Mouse (Mus musculus) midbrain, postnatal 0 days (tissue): Measurements from ENCODE around the gene Spdya. TPM values are rescaled to one million over a fixed set of nuclear protein-coding genes. Genes with fewer than 3 reads are reported as not detected.
"Not testable (repeated sequence)": the region's sequence is repeated elsewhere in the genome, so short reads cannot be mapped to it uniquely, and the experiment has no call there.

ENCODE experiments used
- ATAC-seq: fragments of 200-750 bp; cut with Nextera tagmentation; 2 replicates; pipeline ENCODE4 v1.8.0; 2017; ENCODE audit warnings: moderate number of reproducible peaks, mild to moderate bottlenecking, moderate TSS enrichment, moderate library complexity; ENCODE audit not compliant: low FRiP score
- DNase-seq: peaks from one replicate; pipeline ENCODE4 v3.0.0-alpha.2; 2015; ENCODE audit warnings: low spot score
- H3K27ac ChIP-seq: fragments of 300-500 bp; sonication (generic); 2 replicates; pipeline ENCODE4 v1.5.1; 2014; ENCODE audit warnings: low read depth, mild to moderate bottlenecking, low read length, mixed read lengths
- H3K27me3 ChIP-seq: fragments of 300-500 bp; sonication (generic); 2 replicates; pipeline ENCODE4 v1.6.1; 2014; ENCODE audit warnings: low read length, control low read depth, mixed read lengths; ENCODE audit not compliant: insufficient read depth
- H3K36me3 ChIP-seq: fragments of 300-500 bp; sonication (generic); 2 replicates; pipeline ENCODE4 v1.6.1; 2014; ENCODE audit warnings: low read length, control low read depth, mixed read lengths; ENCODE audit not compliant: insufficient read depth
- H3K4me1 ChIP-seq: fragments of 300-500 bp; sonication (generic); 2 replicates; pipeline ENCODE4 v1.6.1; 2014; ENCODE audit warnings: mild to moderate bottlenecking, control low read depth, antibody characterized with exemption, low read length, mixed read lengths; ENCODE audit not compliant: insufficient read depth
- H3K4me2 ChIP-seq: fragments of 300-500 bp; sonication (generic); 2 replicates; pipeline ENCODE4 v1.6.1; 2014; ENCODE audit warnings: low read depth, mild to moderate bottlenecking, low read length, mixed read lengths; ENCODE audit not compliant: poor library complexity, severe bottlenecking
- H3K4me3 ChIP-seq: fragments of 300-500 bp; sonication (generic); 2 replicates; pipeline ENCODE4 v1.5.1; 2014; ENCODE audit warnings: low read depth, mild to moderate bottlenecking, low read length, moderate library complexity
- H3K9ac ChIP-seq: fragments of 300-500 bp; sonication (generic); replicated peaks from 2 replicates; pipeline ENCODE4 v1.6.1; 2014; ENCODE audit warnings: mild to moderate bottlenecking, low read length, moderate library complexity, mixed read lengths; ENCODE audit not compliant: poor library complexity, severe bottlenecking
- H3K9me3 ChIP-seq: fragments of 300-500 bp; sonication (generic); 2 replicates; pipeline ENCODE4 v1.6.1; 2016; ENCODE audit warnings: low read length, control low read depth
- CTCF ChIP-seq: IDR thresholded peaks from 2 replicates; pipeline ENCODE4 v1.5.1; 2016; ENCODE audit warnings: antibody characterized with exemption, mild to moderate bottlenecking
- WGBS: fragments of 180-500 bp; shearing (Covaris S2); extraction: QIAGEN DNeasy Blood & Tissue Kit; methylation state at CpG from one replicate; pipeline ENCODE4 v1.1.7; 2014; 5-methylcytosine and 5-hydroxymethylcytosine counted together
- polyA plus RNA-seq: library from polyadenylated mRNA; unstranded; fragments of >200 nt; fragmentation: Nextera tagmentation; extraction: Ambion mirVana; gene quantifications from 2 replicates; pipeline ENCODE4 v1.2.1, GENCODE M21; 2015
- total RNA-seq: library from RNA; depleted of rRNA; stranded (reverse); fragments of >200 nt; gene quantifications from 2 replicates; pipeline ENCODE4 v1.2.3, GENCODE M21; 2014; rRNA removed

The Spdya gene
- total and polyA plus RNA-seq, 2 experiments from 2014 or later = 0.71 to 2.5 TPM

DNA sequence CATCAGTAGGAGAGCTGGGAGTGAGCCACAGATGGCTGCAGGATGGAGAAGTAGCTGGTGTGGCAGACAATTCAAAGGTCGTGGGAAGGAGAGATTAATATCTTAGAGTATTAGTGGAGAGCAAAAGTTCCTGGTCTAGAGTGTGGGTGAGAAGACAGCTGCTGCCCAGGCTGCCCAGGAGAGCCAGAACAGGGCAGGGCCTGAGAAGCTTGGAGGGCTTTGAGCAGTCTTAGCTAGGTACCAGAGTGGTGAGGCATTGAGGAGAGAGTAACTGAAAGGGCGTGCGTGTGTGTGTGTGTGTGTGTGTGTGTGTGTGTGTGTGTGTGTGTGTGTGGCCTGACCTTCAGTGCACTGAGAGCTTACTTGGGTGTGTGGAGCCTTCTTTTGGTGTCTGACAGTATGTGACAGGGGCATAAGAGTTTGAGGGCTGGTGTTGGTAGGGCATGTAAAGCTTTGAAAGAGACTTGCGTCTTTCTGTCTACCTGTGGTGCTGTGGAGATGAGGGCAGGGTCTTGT lies 85.9 kb downstream of the Spdya start:
- Histone ChIP-seq H3K27ac (no peak overlapping the region), H3K27me3 (no peaks in the 10 kb centered on the region), H3K9ac (no peak overlapping the region), H3K9me3 (no peaks in the 10 kb centered on the region), H3K4me2 (no peak overlapping the region), H3K4me3 (no peak overlapping the region), H3K4me1 (no peaks in the 10 kb centered on the region), H3K36me3 (peaks cover 66% of the 10 kb centered on the region)
- ATAC-seq (no peak), DNase-seq (no peak)
- no peak for TF ChIP-seq CTCF
- WGBS = 94% methylated on average over 4 of the region's 4 CpGs

DNA sequence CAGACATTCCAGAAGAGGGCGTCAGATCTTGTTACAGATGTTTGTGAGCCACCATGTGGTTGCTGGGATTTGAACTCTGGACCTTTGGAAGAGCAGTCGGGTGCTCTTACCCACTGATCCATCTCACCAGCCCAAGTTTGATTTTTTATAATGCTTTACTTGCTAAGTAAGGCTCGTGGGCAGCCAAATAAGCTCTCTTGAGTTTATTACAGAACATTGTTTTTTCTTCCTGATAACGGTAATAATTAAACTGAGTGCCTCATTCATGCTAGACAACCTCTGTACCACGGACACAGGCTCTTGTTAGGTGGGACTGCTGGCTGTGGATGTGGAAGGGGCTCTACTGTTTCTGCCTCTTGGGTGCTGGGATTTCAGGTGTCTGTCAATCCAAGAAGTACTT lies 87.2 kb downstream of the Spdya start:
- not testable (repeated sequence) for H3K4me1 ChIP-seq, ATAC-seq, H3K27ac ChIP-seq, H3K27me3 ChIP-seq, H3K4me2 ChIP-seq, H3K9me3 ChIP-seq, DNase-seq, H3K4me3 ChIP-seq, H3K9ac ChIP-seq
- WGBS = 90% methylated on average over 5 of the region's 5 CpGs
- H3K36me3 ChIP-seq = peaks cover 59% of the 10 kb centered on the region

Other genes with a start within 250 kb of the Spdya start
- gene Emilin2, start 240.1 kb upstream of the Spdya start, total RNA-seq = 1.9 and 3.7 TPM in 2 replicates
- 0.93 and 2.2 TPM in 2 replicates for gene Emilin2, start 240.1 kb upstream of the Spdya start, polyA plus RNA-seq
- 9.1 and 40.7 TPM in 2 replicates for gene Gm4707, start 92.1 kb upstream of the Spdya start, total RNA-seq
- 1.2 and 2.4 TPM in 2 replicates for gene Gm4707, start 92.1 kb upstream of the Spdya start, polyA plus RNA-seq
- 40.2 and 58.7 TPM in 2 replicates for gene Smchd1, start 76.7 kb upstream of the Spdya start, total RNA-seq
- 30.2 and 33.4 TPM in 2 replicates for gene Smchd1, start 76.7 kb upstream of the Spdya start, polyA plus RNA-seq
- 0.44 and 0.80 TPM in 2 replicates for gene Ndc80, start 25.2 kb upstream of the Spdya start, total RNA-seq
- 2.8 and 3.3 TPM in 2 replicates for gene Ndc80, start 25.2 kb upstream of the Spdya start, polyA plus RNA-seq
- 50.9 and 87.3 TPM in 2 replicates for gene Wdr43, start 63.8 kb downstream of the Spdya start, total RNA-seq
- 34.3 and 36.5 TPM in 2 replicates for gene Wdr43, start 63.8 kb downstream of the Spdya start, polyA plus RNA-seq
- gene Togaram2, start 121.2 kb downstream of the Spdya start, total RNA-seq = 4.5 and 5.0 TPM in 2 replicates
- 1.2 and 1.7 TPM in 2 replicates for gene Togaram2, start 121.2 kb downstream of the Spdya start, polyA plus RNA-seq
- 0.11 TPM in 1 of 2 replicates, not detected in the other for gene Pcare, start 200.8 kb downstream of the Spdya start, total RNA-seq
- gene Pcare, start 200.8 kb downstream of the Spdya start, polyA plus RNA-seq = not detected in 2 replicates
- 15.8 and 28.4 TPM in 2 replicates for gene Clip4, start 216.4 kb downstream of the Spdya start, total RNA-seq
- gene Clip4, start 216.4 kb downstream of the Spdya start, polyA plus RNA-seq = 16.4 and 16.9 TPM in 2 replicates